Mouse (Mus musculus) heart, postnatal 10 days (tissue): ENCODE data around the gene Mthfr. TPM values are rescaled to one million over a fixed set of nuclear protein-coding genes. Genes with fewer than 3 reads are reported as not detected.
A peak's percentile ranks its signal among the peaks of the same experiment; 100 is the strongest.
"Not testable (repeated sequence)": the region's sequence is repeated elsewhere in the genome, so short reads cannot be mapped to it uniquely, and the experiment has no call there.

Experiments
- DNase-seq, 2 experiments: peaks; one replicate each; pipeline ENCODE4 v3.0.0; 2021
- intact Hi-C: fragments of 180-260 bp; cut with DNase I; formaldehyde crosslinking; loops from one replicate; pipeline ENCODE4 v1.15.1; 2025
- total RNA-seq, 2 experiments: library from RNA; stranded (reverse); gene quantifications; 2 replicates each; pipeline ENCODE4 v1.2.3; 2021

The Mthfr gene
- total RNA-seq, 2 experiments from 2014 or later, result 15.2 to 16.5 TPM

DNA sequence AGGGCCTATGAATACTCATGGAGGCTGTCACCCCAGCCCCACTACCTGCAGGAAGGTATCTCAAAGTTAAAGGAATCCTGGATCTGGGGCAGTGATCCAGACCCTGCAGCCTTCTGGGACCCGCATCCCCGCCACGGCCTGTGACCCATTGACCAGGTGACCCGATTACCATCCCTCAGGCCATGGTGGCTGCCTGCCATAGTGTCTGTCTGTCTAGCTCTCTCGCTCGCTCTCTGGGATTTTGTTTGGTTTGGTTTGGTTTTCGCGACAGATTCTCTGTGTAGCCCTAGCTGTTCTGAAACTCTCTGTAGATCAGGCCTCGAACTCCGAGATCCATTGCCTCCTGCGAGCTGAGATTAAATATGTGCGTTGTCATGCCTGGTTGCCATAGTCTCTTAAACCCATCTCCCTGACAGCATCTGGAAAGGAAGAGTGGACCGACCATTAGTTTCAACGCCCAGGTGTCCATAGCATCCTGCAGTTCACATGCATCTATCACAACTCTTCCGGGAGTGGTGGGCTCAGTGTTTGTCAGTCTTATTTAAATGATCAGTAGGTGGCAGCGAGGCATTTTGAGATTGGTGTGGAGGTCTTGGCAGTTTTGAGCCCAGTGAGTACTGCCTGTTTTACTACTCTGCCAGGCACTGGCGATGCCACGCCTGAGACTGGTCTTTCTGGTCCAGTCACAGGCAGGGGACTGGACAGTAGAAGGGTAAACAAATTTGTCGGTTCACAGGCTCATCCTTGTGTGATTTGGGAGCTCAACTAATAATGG is 564 bp downstream of the Mthfr start:
- intact Hi-C loops, result no loop called here
- peak; percentile 23 to 30 for DNase-seq

DNA sequence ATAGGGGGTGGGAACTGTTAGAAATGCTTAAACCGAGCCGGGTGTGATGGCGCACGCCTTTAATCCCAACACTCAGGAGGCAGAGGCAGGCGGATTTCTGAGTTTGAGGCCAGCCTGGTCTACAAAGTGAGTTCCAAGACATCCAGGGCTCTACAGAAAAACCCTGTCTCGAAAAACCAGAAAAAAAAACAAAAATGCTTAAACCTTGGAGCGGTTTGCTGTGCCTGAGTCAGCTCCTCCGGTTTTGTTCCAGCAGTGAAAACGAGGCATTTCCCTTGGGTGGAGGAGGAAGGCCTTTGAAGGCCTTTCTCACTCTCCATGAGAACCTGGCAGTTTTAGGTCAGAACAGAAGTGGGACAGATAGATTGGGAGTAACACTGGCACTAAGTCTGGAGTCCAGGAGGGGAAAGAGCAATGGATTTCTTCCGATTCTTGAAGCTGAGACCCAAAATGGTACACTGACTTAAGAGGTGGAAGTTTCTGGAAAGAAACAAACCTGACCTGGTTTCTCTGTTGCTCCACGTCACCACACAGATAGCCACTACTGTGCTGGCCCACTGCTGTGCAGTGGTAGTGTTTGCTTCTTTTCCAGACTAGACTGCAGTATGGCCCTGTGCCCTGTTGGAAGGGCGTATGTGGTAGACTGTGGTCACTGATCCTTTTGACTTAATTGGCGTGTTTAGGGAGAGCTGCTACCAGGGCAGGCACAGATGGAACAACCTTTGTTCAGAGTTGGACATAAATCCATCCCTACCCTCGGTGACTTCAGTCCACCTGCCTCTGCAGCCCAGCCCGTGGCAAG is 1.4 kb downstream of the Mthfr start:
- intact Hi-C loops, result no loop called here

GRCm38 (mm10) chr4:148040933-148041610 is 2.2 kb downstream of the Mthfr start:
- DNase-seq, result peak; percentile 80
- intact Hi-C loops, result no loop called here

More for the DNA sequence above, 1.4 kb downstream of the Mthfr start:
- peak; percentile 40 to 48 for DNase-seq

DNA sequence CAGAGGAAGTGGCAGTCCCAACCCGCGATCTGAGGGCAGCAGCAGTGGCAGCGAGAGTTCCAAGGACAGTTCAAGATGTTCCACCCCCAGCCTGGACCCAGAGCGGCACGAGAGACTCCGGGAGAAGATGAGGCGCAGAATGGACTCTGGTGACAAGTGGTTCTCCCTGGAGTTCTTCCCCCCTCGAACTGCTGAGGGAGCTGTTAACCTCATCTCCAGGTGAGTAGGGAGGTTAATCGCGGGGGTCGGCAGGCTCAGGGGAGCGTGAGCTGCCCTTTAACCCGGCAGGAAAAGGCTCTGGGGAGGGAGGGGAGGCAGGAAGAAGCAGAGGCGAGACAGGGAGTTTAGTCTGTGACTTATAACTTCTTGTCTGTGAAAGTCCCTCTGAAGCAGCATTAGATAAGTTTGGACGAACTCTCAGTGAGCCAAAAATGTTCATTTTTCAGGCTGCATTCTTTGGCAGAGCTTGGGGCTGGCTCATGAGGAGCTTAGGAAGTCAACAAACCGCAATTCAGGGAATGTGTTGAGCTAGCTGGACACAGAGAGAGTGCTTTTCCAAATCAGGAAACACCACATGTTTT is 2.8 kb downstream of the Mthfr start:
- intact Hi-C loops, result no loop called here
- DNase-seq, result peak; percentile 69

GRCm38 (mm10) chr4:148043327-148043726 is 4.5 kb downstream of the Mthfr start:
- DNase-seq, intact Hi-C loops: not testable (repeated sequence)

DNA sequence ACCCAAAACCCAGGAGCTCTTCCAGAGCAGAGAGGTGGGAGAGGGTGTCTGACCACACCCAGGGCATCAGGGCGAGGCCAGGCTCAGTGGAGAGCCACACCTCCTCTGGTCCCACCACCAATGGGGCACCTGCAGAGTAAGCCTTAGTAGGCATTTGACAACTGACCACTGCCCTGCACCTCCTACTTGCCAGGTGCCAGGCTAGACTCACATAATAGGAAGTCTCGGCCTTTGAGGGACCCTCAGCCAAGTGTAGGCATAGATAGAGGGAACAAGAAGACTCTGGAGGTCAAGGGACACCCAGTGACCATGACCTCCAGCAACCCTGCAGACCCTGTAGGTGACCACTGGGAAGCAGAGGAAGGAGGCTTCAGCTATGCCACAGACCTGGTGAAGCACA is 5.2 kb downstream of the Mthfr start:
- DNase-seq, result no peak
- intact Hi-C loops, result no loop called here

DNA sequence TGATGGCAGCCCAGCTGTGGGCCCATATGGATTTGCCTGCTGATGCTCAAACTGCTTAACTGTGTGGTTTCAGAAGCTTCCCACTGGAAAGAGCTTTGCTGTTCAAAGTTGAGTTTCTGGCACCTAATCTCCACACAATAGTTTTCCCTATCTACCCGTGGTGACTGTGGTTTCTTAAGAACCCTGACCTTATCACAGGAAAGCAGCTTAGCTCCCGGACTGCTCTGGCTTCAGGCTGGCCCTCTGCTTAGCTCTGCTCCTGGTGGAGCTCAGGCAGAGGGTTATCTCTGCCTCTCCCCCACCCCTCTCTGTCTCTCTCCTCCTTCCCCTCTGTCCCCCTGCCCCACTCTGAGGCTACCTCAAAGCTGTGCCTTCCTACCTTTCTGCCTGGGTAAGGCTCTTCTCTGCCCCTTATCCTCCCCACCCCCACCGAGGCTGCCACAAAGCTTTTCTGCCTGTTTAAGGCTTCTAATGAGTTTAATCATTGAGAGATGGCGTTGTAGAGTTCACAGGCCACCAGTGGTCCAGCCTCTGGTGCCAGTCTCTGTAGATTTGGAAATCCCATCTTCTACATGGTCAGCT is 7.7 kb downstream of the Mthfr start:
- DNase-seq, result no peak
- intact Hi-C loops, result no loop called here

DNA sequence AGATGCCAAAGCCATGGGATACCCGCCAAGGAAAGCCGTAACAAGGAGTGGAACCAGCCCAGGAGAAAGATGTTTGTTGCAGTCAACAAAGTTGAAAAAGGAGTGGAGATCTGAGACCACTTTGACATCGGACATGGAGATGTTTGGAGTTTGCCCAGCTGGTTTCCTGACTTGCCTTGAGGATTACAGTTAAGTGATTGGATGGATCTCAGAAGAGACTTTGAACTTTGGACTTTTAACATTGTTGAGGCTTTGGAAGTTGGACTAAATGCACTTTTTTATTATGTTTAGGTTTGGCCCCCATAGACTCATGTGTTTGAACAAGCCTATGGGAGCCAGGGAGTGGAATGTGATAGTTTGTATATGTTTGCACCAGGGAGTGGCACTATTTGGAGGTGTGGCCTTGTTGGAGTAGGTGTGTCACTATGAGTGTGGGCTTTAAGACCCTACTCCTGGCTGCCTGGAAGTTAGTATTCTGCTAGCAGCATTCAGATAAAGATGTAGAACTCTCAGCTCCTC is 11.6 kb downstream of the Mthfr start:
- intact Hi-C loops, DNase-seq: not testable (repeated sequence)

- intact Hi-C loops, result no loop called here
- no peak for DNase-seq
Measured at GRCm38 (mm10) chr4:148051046-148051776, 12.3 kb downstream of the Mthfr start.

DNA sequence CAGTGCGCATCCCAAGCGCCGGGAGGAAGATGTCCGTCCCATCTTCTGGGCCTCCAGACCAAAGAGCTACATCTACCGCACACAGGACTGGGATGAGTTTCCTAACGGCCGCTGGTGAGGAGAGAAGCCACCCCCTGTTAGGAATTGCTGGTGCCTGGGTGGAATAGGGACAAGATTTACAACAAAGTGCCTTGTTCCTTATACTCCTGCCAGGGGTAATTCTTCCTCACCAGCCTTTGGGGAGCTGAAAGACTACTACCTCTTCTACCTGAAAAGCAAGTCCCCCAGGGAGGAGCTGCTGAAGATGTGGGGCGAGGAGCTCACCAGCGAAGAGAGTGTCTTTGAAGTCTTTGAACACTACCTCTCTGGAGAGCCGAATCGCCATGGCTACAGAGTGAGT is 13.0 kb downstream of the Mthfr start:
- intact Hi-C loops, result no loop called here
- no peak for DNase-seq

GRCm38 (mm10) chr4:148052976-148053375 is 14.1 kb downstream of the Mthfr start:
- no peak for DNase-seq
- intact Hi-C loops, result no loop called here

- DNase-seq, result no peak
- intact Hi-C loops, result no loop called here
Measured at GRCm38 (mm10) chr4:148053417-148053920, 14.6 kb downstream of the Mthfr start.

DNA sequence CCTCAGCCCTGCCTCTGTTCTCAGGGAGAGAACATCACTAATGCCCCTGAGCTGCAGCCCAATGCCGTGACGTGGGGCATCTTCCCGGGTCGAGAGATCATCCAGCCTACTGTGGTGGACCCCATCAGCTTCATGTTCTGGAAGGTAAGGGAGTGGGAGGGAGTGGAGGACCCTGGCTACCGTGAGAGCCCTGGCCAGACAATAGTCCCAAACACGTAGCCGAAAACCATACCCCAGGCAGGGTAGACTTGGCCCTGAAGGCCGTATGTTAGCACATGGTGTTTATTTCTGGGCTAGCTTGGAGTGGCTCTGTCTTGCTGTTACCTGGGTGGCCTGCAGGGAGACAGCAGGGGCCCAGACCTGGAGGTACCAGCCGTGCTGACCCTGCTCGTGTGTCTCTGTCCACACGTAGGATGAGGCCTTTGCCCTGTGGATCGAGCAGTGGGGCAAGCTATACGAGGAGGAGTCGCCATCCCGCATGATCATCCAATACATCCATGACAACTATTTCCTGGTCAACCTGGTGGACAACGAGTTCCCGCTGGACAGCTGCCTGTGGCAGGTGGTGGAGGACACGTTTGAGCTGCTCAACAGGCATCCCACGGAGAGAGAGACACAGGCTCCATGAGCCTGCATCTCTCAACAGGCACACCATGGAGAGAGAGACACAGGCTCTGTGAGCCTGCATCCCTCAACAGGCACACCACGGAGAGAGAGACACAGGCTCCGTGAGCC is 16.3 kb downstream of the Mthfr start:
- no peak for DNase-seq
- intact Hi-C loops, result no loop called here

DNA sequence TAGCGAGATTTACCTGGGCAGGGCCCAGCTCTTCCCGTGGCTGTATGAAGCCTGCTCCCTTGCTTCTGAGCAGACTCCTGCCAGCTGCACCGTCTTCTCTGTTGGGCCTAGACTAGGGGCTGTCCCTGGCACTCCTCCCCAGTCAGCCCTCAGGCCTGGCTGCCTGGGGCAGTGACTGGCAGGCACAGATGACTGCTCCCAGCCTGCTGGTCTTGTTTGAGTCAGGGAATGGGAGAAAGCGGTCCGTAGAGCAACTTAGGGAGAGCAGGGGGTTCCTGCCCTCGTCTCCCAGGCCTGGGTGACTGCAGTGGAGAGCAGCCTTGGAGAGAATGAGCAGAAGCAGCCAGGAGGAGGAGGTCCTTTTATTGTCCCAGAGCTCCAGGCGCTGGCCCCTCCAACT is 17.4 kb downstream of the Mthfr start:
- intact Hi-C loops, result no loop called here
- peak; percentile 39 to 53 for DNase-seq

- peak; percentile 85 to 89 for DNase-seq
- intact Hi-C loops, result no loop called here
Measured at GRCm38 (mm10) chr4:148056801-148057200, 17.9 kb downstream of the Mthfr start.

- intact Hi-C loops, result no loop called here
- no peak for DNase-seq
Measured at GRCm38 (mm10) chr4:148057661-148058209, 18.9 kb downstream of the Mthfr start.

DNA sequence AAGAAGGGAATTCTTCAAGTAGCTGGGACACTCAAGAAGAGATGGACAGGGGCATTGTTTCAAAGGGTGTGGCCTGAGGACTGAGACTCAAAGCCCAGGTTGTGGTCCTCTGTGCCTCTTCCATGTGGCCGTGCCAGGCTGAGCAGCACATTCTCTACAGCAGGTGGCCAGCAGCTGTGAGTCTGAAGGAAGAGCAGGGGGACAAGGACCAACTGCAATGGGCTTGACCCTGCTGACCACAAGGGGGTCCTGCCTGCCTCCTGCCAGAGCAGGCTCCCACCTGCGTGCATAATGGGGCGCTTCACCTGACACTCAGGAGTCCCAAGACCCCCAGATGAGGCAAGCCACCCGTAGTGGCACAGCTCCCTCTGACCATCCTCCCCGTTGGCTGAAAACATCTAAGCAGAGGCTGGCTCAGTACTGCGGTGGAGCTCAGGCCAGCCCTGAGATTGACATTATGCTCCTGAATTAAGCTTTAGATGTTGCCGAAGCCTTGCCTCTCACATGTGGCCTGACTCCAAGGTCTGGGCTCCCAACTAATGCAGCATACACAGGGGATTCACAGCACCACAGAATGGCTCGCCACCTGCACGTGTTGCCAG is 19.4 kb downstream of the Mthfr start:
- intact Hi-C loops, result no loop called here
- no peak for DNase-seq

GRCm38 (mm10) chr4:148058993-148059392 is 20.1 kb downstream of the Mthfr start:
- intact Hi-C loops, result no loop called here
- no peak for DNase-seq
